Mouse (Mus musculus): ENCODE measurements around the gene Pex6. TPM values are rescaled to one million over a fixed set of nuclear protein-coding genes. Genes with fewer than 3 reads are reported as not detected.
"Not testable (repeated sequence)": the region's sequence is repeated elsewhere in the genome, so short reads cannot be mapped to it uniquely, and the experiment has no call there.

Pex6 gene
- total RNA-seq, 1 experiment from 2014 or later: 10.3 TPM

DNA sequence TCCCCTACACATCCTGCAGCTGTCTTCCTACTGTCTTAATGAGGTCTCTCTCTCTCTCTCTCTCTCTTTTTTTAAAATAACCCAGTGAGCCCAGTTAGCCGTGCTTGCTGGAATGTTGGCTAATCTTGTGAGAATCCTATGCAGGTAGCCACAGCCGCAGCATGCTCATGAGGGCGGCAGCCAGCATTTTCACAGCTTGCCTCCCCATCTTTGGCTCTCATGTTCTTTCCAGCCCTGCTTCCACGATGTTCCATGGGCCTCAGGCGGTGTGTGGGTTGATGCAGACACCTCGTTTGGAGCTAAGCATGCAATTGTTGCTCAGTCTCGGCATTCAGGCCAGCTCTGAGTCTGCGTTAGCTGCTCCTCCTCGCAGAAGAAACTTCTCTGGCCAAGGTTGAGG, 53.7 kb downstream of the Pex6 start:
- not testable (repeated sequence) for ATAC-seq (replicated peaks; ENCODE audit: insufficient number of reproducible peaks, low FRiP score, low TSS enrichment, poor library complexity, severe bottlenecking)

DNA sequence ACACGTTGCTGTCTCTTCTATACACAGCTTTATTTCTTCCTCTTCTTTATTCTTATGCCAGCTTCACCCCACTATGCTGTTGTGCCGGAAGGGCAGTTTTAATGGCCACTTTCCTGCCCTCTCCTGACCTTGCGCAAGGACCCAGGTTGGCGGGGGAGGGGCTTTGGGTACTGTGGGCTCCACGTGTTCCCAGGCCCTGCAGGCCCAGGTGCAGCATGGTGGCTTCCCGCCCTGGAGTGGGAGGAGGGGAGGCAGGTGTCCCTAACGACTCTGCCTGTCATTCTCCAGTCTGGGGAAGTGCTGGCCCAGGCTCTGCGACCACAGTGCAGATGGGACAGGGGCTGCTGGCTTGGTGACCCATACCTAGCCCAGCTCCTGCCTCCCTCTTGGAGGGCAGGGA, 56.6 kb downstream of the Pex6 start:
- no peak for ATAC-seq (replicated peaks; ENCODE audit: insufficient number of reproducible peaks, low FRiP score, low TSS enrichment, poor library complexity, severe bottlenecking)

DNA sequence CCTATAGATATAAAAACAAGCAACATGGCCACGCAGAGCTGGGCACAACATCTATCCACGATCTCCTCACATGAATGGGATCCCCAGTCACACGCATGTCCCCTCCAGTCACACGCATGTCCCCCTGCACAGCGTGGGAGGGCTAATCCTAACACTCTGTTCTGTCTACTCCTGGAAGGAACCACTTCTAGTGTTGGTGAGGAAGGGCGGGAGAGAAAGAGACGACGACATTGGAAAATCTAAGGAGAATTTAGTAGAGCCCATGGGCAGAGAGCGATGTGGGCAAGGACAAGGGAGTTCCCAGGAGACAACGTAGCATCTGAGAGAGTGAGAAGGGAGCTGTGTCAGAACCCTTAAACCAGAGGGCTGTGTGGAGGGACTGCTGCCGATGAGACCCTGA, 59.3 kb downstream of the Pex6 start:
- no peak for ATAC-seq (replicated peaks; ENCODE audit: insufficient number of reproducible peaks, low FRiP score, low TSS enrichment, poor library complexity, severe bottlenecking)

DNA sequence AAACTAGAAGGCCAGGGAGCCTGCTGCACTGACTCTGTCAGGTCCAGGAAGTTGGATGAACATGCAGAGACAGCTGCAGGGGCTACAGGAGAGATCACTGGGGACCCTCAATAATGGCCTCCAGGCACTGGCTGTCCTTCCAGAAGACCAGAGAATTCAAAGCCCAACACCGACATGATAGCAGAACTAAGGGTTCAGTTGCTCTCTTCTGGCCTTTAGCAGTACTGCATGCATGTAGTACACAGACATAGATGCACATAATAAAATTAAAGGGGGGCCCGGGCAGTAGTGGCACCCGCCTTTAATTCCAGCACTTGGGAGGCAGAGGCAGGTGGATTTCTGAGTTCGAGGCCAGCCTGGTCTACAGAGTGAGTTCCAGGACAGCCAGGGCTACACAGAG, 59.8 kb downstream of the Pex6 start:
- ATAC-seq (replicated peaks; ENCODE audit: insufficient number of reproducible peaks, low FRiP score, low TSS enrichment, poor library complexity, severe bottlenecking): no peak

DNA sequence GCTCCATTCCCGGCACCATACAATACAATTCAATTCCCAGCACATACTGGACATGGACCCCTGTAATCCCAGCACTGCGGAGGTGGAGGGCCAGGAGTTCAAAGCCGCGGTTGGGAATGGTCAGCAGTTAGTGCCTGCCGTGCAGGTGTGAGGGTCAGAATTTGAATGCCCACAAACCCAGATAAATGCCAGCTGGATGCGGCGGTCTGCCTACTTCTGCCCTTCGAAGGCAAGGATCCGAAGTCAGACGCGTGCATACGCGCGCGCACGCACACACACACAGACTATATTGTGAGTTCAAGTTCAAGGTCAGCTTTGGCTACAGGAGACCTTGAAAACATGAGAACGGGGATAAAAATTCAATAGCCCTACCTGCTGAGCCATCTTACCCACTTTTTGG, 60.4 kb downstream of the Pex6 start:
- no peak for ATAC-seq (replicated peaks; ENCODE audit: insufficient number of reproducible peaks, low FRiP score, low TSS enrichment, poor library complexity, severe bottlenecking)

DNA sequence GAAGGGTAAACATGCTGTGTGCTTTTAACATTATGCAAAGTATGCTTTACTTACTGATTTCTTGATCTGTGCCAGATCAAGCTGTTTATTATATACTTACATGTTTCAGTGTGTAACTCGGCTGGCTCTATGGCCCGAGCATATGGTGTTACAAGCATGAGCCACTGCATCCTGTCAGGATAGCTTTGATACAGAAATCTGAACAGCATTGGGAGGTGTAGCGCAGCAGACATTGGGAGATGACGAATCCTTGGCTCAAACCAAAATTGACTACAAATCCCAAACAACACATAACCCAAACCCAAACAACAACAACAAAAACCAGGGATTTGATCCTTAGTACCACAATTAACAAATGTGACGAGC, 60.8 kb downstream of the Pex6 start:
- ATAC-seq (replicated peaks; ENCODE audit: insufficient number of reproducible peaks, low FRiP score, low TSS enrichment, poor library complexity, severe bottlenecking): no peak

DNA sequence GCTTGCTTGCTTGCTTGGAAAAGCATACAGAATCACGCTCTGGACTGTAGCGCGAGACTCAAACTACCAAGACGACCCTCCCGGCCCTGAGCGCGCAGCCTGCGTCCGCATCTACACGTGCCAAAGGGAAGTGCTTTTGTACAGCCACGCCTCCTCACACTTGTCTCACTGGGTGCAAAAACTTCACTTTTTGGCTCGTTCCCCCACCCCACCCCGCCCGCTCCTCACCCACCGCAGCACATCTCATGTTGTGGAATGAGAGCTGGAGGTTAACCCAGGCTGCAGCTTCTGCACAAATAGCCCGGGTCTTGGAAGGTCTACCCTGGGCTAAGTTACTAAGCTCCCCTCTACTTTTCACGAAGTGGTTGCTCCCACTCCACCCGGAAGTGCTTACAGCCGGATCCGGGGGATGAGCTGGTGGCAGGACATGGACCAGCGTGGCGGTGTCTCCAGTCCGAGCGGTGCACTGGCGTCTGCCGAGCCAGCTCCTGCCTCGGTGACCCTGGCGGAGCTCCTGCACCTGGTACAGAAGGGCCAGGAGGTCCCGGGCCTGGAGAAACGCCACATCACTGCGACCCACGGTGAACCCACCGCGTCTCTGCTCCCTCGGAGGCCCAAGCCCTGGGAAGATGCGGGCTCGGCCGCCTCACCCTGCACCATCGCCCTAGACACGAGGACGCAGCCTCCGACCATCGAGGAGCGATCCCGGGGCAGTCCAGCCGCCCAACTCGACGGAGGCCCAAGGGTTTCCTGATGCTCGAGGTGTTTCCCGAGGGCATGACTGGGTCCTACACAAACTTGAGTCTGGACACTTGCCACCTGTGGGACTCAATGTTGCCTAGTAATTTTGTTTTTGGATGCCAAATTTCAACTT, 61.4 kb downstream of the Pex6 start, which contains the start of gene 2310039H08Rik:
Gene 2310039H08Rik (plus strand): TSS at position 232 of the 874 bp plus-strand sequence.
- ATAC-seq (replicated peaks; ENCODE audit: insufficient number of reproducible peaks, low FRiP score, low TSS enrichment, poor library complexity, severe bottlenecking): peak; percentile 90

DNA sequence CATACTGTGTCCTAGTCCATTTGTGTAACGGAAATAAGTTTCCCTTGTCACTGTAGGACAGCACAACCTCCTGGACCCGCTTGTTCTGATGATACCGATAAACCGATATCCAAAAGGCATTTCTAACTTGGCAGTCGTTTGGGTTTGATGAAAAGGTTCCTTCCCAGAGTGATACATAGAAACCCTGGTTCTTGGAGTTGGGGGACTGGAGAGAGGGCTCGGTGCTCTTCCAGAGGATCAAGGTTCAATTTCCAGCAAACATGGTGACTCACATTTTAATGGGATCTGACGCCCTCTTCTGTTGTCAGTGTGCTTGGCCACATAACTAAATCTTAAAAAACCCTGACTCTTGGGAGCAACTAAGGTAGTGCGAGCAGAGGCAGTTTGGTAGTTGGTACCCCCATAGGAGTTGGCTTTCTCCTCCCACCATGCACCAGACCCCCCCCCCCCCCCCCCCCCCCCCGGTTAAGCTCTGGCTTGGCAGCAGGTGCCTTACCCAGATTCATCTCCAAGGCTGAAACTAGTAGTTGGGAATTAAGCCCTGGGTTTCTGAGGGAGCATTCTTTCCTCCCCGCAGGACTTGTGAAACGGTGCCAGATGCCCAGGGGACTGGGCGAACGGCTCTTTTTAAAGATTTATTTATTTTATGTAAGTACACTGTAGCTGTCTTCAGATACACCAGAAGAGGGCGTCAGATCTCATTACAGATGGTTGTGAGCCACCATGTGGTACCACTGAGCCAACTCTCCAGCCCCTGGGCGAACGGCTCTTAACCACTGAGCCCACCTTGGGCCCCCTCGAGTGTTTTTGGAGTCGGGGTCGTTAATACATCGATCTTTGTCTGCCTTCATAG, 62.2 kb downstream of the Pex6 start:
- ATAC-seq (replicated peaks; ENCODE audit: insufficient number of reproducible peaks, low FRiP score, low TSS enrichment, poor library complexity, severe bottlenecking): no peak

DNA sequence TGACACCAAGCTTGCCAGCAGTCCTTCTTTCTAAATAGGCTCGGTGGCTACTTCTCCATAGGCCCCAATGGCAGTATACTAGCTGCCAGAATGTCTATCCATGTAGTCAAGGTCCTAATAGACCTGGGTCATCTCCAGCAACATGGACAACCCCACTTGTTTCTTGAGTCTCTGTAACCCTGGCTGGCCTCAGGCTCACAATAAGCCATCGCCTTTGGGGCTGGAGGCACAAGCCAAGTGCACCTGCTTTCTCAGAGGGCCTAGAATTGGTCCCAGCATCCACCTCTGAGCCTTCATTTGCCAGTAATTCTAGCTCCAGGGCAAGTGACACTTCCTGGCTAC, 62.8 kb downstream of the Pex6 start:
- no peak for ATAC-seq (replicated peaks; ENCODE audit: insufficient number of reproducible peaks, low FRiP score, low TSS enrichment, poor library complexity, severe bottlenecking)

DNA sequence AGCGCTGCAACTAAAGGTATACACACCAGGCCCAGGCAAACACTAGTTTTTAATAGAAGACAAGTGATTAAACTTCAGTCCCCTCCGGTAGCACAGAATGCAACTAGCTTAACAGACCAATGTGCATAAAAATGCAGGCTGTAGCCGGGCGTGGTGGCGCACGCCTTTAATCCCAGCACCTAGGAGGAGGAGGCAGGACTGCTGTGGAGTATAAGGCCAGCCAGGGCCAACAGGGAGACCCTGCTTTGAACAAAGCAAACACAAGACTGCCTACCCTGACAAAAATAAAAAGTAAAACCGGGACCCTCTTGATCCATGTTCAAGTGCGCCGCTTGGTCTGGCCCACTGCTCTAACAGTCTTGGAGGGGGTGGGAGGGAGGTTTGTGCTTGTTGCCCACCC, 63.8 kb downstream of the Pex6 start:
- no peak for ATAC-seq (replicated peaks; ENCODE audit: insufficient number of reproducible peaks, low FRiP score, low TSS enrichment, poor library complexity, severe bottlenecking)

Other genes with a start within 250 kb of the Pex6 start
- gene Ttbk1, start 223.8 kb upstream of the Pex6 start, total RNA-seq (2017): under 0.01 to 0.58 TPM (median 0.48 TPM) in 3 replicates
- gene Dnph1, start 214.8 kb upstream of the Pex6 start, total RNA-seq (2017): not detected in 3 replicates
- 4.4 to 7.6 TPM (median 4.9 TPM) in 3 replicates for gene Cul9, start 165.1 kb upstream of the Pex6 start, total RNA-seq (2017)
- gene Srf, start 155.3 kb upstream of the Pex6 start, total RNA-seq (2017): 24.8 to 46.0 TPM (median 36.6 TPM) in 3 replicates
- gene Ptk7, start 82.0 kb upstream of the Pex6 start, total RNA-seq (2017): not detected in 3 replicates
- gene Klc4, start 65.4 kb upstream of the Pex6 start, total RNA-seq (2017): 15.6 to 18.9 TPM (median 18.5 TPM) in 3 replicates
- gene Mrpl2, start 65.2 kb upstream of the Pex6 start, total RNA-seq (2017): 26.1 to 33.3 TPM (median 28.5 TPM) in 3 replicates
- 2.0 to 3.2 TPM (median 3.2 TPM) in 3 replicates for gene Cul7, start 61.1 kb upstream of the Pex6 start, total RNA-seq (2017)
- 52.8 to 99.5 TPM (median 65.5 TPM) in 3 replicates for gene Rrp36, start 37.1 kb upstream of the Pex6 start, total RNA-seq (2017)
- 79.9 to 102 TPM (median 82.5 TPM) in 3 replicates for gene Mea1, start 32.7 kb upstream of the Pex6 start, total RNA-seq (2017)
- gene Klhdc3, start 30.5 kb upstream of the Pex6 start, total RNA-seq (2017): 24.6 to 30.1 TPM (median 28.5 TPM) in 3 replicates
- gene Ppp2r5d, start 6.4 kb upstream of the Pex6 start, total RNA-seq (2017): 24.4 to 34.6 TPM (median 30.2 TPM) in 3 replicates
- gene Gnmt, start 17.7 kb downstream of the Pex6 start, total RNA-seq (2017): 2.2 to 3.4 TPM (median 3.1 TPM) in 3 replicates
- gene Cnpy3, start 40.8 kb downstream of the Pex6 start, total RNA-seq (2017): 88.2 to 109 TPM (median 106 TPM) in 3 replicates
- gene Ptcra, start 52.2 kb downstream of the Pex6 start, total RNA-seq (2017): 0.38 TPM in 1 of 3 replicates, not detected in the others
- gene 2310039H08Rik, start 61.2 kb downstream of the Pex6 start, total RNA-seq (2017): 4.2 to 8.7 TPM (median 4.2 TPM) in 3 replicates
- gene Rpl7l1, start 71.2 kb downstream of the Pex6 start, total RNA-seq (2017): 87.5 to 121 TPM (median 88.0 TPM) in 3 replicates
- 15.0 to 38.1 TPM (median 25.2 TPM) in 3 replicates for gene Bicral, start 147.0 kb downstream of the Pex6 start, total RNA-seq (2017)
- 6.9 to 17.1 TPM (median 7.5 TPM) in 3 replicates for gene Tbcc, start 179.2 kb downstream of the Pex6 start, total RNA-seq (2017)
- not detected in 3 replicates for gene Prph2, start 199.0 kb downstream of the Pex6 start, total RNA-seq (2017)